Mouse (Mus musculus) thymus, postnatal 25 days (tissue): ENCODE data around the gene Olfr417.
"Not testable (repeated sequence)": the region's sequence is repeated elsewhere in the genome, so short reads cannot be mapped to it uniquely, and the experiment has no call there.

Source experiments
- DNase-seq: peaks from one replicate; pipeline ENCODE4 v3.0.0; 2022

Olfr417 gene

DNA sequence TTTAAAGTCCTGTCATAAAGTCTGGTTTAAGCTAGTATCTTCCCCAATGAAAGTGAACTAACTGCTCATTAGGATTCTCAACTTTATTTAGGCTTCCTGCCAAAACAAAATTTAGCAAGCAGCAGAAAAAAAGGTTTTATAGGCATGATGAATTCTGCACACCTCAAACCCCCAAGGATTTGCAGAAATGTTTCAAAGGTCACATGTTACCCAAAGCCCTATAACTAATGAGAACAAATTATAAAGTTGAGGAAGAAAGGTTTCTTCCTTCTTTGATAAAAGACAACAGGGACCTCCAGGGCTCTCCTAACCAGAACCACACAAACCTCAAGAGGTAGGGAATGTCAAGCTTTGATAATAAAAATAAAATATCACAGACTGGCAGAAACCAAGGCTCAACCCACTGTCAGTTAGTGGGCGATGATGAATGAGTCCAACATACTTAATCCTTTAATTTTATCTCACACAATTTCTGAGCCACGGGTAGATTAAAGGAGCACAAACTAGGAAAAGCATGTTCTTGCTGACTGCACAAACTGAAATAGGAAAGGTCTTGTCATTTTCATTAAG, at the start of gene Olfr417:
Gene Olfr417, plus strand, starts transcription at position 241 of the 570 bp plus-strand sequence.
- DNase-seq = no peak

- no peak for DNase-seq
Measured at GRCm38 (mm10) chr1:174317308-174317707, 47.6 kb upstream of the Olfr417 start.

- DNase-seq = no peak
Measured at GRCm38 (mm10) chr1:174330218-174330617, 34.7 kb upstream of the Olfr417 start, which contains the start of gene Mptx1. TSS of gene Mptx1 (plus strand) at chr1:174330518.

DNA sequence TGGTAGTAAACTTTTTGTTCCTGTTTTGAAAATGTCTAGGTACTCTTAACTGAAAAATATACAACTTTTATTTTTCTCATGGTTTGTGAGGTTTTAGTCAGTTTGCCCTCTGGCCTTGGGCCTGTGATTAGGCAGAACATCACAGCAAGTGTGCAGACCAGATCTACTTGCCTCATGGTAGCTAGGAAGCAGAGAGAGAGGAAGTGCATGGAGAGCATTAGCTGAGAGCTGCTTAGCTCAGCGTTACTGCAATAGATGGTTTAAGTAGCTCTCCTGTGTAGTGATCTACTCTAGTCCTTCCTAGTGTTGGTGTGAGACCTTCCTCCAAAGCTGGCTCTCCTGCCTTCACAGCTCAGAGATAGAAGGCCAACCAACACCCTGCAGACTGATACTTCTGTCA, 11.3 kb upstream of the Olfr417 start:
- not testable (repeated sequence) for DNase-seq

DNA sequence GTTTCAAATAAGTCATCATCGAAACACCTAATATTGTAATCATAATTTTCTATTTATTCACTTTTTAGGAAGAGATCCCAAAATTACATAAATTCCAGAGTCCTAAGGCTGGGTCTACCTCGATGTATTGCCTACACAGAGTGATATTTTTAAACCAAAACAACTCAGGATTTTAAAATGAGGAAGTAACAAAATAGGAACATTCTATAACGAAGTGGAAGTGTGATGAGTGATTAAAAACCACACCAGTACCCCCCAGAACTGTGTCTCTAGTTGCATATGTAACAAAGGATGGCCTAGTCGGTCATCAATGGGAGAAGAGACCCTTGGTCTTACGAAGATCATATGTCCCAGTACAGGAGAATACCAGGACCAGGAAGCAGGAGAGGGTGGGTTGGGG, 10.3 kb upstream of the Olfr417 start:
- no peak for DNase-seq

GRCm38 (mm10) chr1:174373799-174374198, 8.9 kb downstream of the Olfr417 start:
- no peak for DNase-seq

DNA sequence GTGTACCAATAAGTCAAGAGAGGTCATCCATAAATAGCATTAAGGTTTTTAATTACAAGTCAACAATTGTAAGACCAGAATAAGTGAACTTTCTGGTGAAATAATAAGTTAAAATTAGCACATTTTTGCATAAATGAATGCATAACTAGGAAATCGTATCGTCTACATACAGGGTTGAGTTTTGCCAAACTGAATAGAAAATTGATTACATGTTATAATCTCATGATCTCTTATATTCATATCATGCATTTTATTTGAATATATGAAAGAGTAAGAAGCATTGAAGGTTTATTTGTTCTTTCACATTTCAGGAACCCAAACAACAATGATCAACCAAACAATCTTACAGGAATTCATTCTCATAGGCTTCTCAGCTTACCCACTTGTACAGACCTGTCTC, 25.8 kb downstream of the Olfr417 start, which contains the start of gene Olfr248:
Gene Olfr248, plus strand, starts transcription at position 301 of the 400 bp plus-strand sequence.
- no peak for DNase-seq

DNA sequence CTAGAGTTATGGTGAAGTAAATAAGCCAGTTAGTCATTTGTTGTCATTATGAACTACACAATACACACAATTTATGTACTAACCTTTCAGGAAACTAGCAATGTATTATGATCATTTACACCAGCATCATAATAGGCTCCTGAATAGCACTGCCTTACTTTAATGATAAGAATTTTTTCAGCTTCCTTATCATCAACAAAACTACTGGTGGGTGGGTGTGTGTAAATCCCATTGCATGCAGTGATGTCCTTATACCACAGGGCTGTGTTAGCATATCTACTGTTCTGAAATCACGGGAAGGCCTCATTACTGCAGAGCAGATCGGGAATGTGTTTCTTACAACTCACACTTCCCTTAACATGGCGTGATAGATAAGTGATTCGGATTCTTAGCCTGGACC, 58.0 kb downstream of the Olfr417 start:
- no peak for DNase-seq

- no peak for DNase-seq
Measured at GRCm38 (mm10) chr1:174423764-174424163, 58.8 kb downstream of the Olfr417 start, which contains the start of gene Olfr414. TSS of gene Olfr414 (plus strand) at chr1:174424064.
